Mouse (Mus musculus): Measurements from ENCODE around the gene Rnf144b. TPM values are rescaled to one million over a fixed set of nuclear protein-coding genes. Genes with fewer than 3 reads are reported as not detected.

The Rnf144b gene
- polyA plus RNA-seq, 1 experiment from 2014 or later = 1.5 TPM

DNA sequence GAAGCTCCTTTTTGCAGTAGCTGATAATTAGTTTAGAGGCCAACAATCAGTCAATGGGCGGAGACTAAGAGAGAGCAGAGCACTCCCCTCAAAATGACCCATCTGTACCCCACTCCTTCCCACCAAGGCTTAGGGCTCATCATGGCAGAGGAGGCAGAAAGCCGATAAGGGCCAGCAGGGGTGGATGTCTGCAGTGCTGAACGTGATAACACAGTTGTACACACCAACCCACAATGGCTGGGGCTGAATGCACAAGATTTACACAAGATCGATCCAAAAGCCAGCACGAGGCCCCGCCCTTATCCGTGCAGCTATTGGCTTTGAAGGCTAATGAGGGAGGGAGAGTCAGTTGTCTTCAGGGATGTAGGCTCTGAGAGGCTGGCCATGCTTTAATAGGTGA, 58.3 kb downstream of the Rnf144b start:
- no peak overlapping the region for H3K9ac ChIP-seq (ENCODE audit: low read length)
- no peak for ATAC-seq (ENCODE audit: low read depth)
- 0 out of 2 replicates have a peak, but pooled peaks cover 3% of the 10 kb centered on the region for H3K27me3 ChIP-seq (ENCODE audit: control insufficient read depth, insufficient read depth, low read depth, low read length)
- H3K4me3 ChIP-seq (ENCODE audit: low read length) = no peak overlapping the region
- 81% methylated on average over 7 of the region's 7 CpGs for WGBS
- no peaks in the 10 kb centered on the region for H3K36me3 ChIP-seq (ENCODE audit: control insufficient read depth, insufficient read depth, low read length)
- H3K9me3 ChIP-seq (ENCODE audit: control insufficient read depth, low read length) = no peaks in the 10 kb centered on the region
- no peak overlapping the region for H3K27ac ChIP-seq (ENCODE audit: low read length)
- H3K4me2 ChIP-seq (ENCODE audit: low read depth, low read length) = no peak overlapping the region
- no peaks in the 10 kb centered on the region for H3K4me1 ChIP-seq (replicated peaks; ENCODE audit: control insufficient read depth, insufficient read depth, low read length)

DNA sequence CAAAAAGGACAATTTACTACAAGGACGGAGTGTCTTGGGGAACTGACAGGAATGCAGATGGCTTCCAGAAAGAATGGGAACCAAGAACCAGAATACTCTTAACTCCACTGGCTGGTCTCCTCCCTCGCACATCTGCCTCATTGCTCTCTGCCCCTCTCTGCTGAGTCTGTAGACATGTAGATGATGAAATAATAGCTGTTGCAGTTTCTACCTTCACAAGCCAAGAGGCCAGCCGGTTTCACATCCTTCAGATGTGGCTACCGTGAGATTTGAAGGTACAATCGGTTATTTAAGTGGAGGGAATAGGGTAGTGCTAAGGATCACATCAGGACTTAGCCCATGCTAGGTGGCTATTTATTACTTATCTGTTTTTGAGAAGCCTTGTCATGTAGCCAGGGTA, 59.9 kb downstream of the Rnf144b start:
- 83% methylated on average over 5 of the region's 5 CpGs for WGBS
- Histone ChIP-seq H3K4me2 (ENCODE audit: low read depth, low read length) (no peak overlapping the region), H3K9me3 (ENCODE audit: control insufficient read depth, low read length) (no peaks in the 10 kb centered on the region), H3K4me1 (replicated peaks; ENCODE audit: control insufficient read depth, insufficient read depth, low read length) (0 out of 2 replicates have a peak, but pooled peaks cover 2% of the 10 kb centered on the region), H3K9ac (ENCODE audit: low read length) (no peak overlapping the region), H3K27me3 (ENCODE audit: control insufficient read depth, insufficient read depth, low read depth, low read length) (peaks cover 3% of the 10 kb centered on the region; the same call in 1 of the 2 replicates), H3K4me3 (ENCODE audit: low read length) (no peak overlapping the region), H3K27ac (ENCODE audit: low read length) (no peak overlapping the region), H3K36me3 (ENCODE audit: control insufficient read depth, insufficient read depth, low read length) (no peaks in the 10 kb centered on the region)
- ATAC-seq (ENCODE audit: low read depth) = no peak

- H3K9me3 ChIP-seq (ENCODE audit: control insufficient read depth, low read length) = no peaks in the 10 kb centered on the region
- no peak overlapping the region for H3K4me3 ChIP-seq (ENCODE audit: low read length)
- H3K27me3 ChIP-seq (ENCODE audit: control insufficient read depth, insufficient read depth, low read depth, low read length) = peaks cover 3% of the 10 kb centered on the region; the same call in 1 of the 2 replicates
- H3K27ac ChIP-seq (ENCODE audit: low read length) = no peak overlapping the region
- H3K9ac ChIP-seq (ENCODE audit: low read length) = no peak overlapping the region
- WGBS = 75% methylated on average over 9 of the region's 9 CpGs
- H3K4me2 ChIP-seq (ENCODE audit: low read depth, low read length) = no peak overlapping the region
- no peak for ATAC-seq (ENCODE audit: low read depth)
- H3K4me1 ChIP-seq (replicated peaks; ENCODE audit: control insufficient read depth, insufficient read depth, low read length) = 0 out of 2 replicates have a peak, but pooled peaks cover 2% of the 10 kb centered on the region
- H3K36me3 ChIP-seq (ENCODE audit: control insufficient read depth, insufficient read depth, low read length) = no peaks in the 10 kb centered on the region
These were observed 60.7 kb downstream of the Rnf144b start for GRCm38 (mm10) chr13:47183033-47183730.

GRCm38 (mm10) chr13:47183771-47184170, 61.3 kb downstream of the Rnf144b start:
- no peak for ATAC-seq (ENCODE audit: low read depth)
- 0 out of 2 replicates have a peak, but pooled peaks cover 2% of the 10 kb centered on the region for H3K4me1 ChIP-seq (replicated peaks; ENCODE audit: control insufficient read depth, insufficient read depth, low read length)
- 54% methylated on average over 9 of the region's 9 CpGs for WGBS
- no peak overlapping the region for H3K27ac ChIP-seq (ENCODE audit: low read length)
- H3K9me3 ChIP-seq (ENCODE audit: control insufficient read depth, low read length) = no peaks in the 10 kb centered on the region
- no peak overlapping the region for H3K9ac ChIP-seq (ENCODE audit: low read length)
- H3K27me3 ChIP-seq (ENCODE audit: control insufficient read depth, insufficient read depth, low read depth, low read length) = peaks cover 3% of the 10 kb centered on the region; the same call in 1 of the 2 replicates
- no peaks in the 10 kb centered on the region for H3K36me3 ChIP-seq (ENCODE audit: control insufficient read depth, insufficient read depth, low read length)
- H3K4me2 ChIP-seq (ENCODE audit: low read depth, low read length) = no peak overlapping the region
- no peak overlapping the region for H3K4me3 ChIP-seq (ENCODE audit: low read length)

DNA sequence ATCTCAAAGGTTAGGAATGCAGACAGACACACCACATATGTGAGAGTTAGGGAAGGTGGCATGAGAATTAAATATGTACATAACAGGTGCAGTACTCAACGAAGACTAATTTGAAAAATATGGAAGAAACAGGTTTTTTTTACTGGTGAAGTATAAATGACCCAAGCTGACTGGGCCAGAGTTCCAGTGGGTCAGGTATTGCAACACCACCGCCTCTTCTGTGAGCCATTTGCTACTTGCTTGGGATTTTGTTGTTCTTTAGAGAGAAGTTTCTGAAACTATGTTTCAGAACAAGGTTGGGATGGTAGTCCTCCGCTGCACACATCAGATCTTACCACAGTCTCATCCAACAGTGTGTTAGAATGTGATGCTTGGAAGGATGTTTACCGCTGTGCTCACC, 65.4 kb downstream of the Rnf144b start:
- Histone ChIP-seq H3K4me2 (ENCODE audit: low read depth, low read length) (no peak overlapping the region), H3K9ac (ENCODE audit: low read length) (no peak overlapping the region), H3K36me3 (ENCODE audit: control insufficient read depth, insufficient read depth, low read length) (no peaks in the 10 kb centered on the region), H3K4me3 (ENCODE audit: low read length) (no peak overlapping the region), H3K4me1 (replicated peaks; ENCODE audit: control insufficient read depth, insufficient read depth, low read length) (peaks cover 7% of the 10 kb centered on the region), H3K27ac (ENCODE audit: low read length) (no peak overlapping the region), H3K9me3 (ENCODE audit: control insufficient read depth, low read length) (no peaks in the 10 kb centered on the region), H3K27me3 (ENCODE audit: control insufficient read depth, insufficient read depth, low read depth, low read length) (peaks cover 7% of the 10 kb centered on the region)
- 72% methylated on average over 4 of the region's 4 CpGs for WGBS
- no peak for ATAC-seq (ENCODE audit: low read depth)

- Histone ChIP-seq H3K4me2 (ENCODE audit: low read depth, low read length) (no peak overlapping the region), H3K36me3 (ENCODE audit: control insufficient read depth, insufficient read depth, low read length) (no peaks in the 10 kb centered on the region), H3K27ac (ENCODE audit: low read length) (no peak overlapping the region), H3K9ac (ENCODE audit: low read length) (no peak overlapping the region), H3K4me3 (ENCODE audit: low read length) (no peak overlapping the region), H3K4me1 (replicated peaks; ENCODE audit: control insufficient read depth, insufficient read depth, low read length) (peaks cover 12% of the 10 kb centered on the region), H3K27me3 (ENCODE audit: control insufficient read depth, insufficient read depth, low read depth, low read length) (peaks cover 7% of the 10 kb centered on the region), H3K9me3 (ENCODE audit: control insufficient read depth, low read length) (no peaks in the 10 kb centered on the region)
- WGBS = 63% methylated on average over 7 of the region's 7 CpGs
- ATAC-seq (ENCODE audit: low read depth) = no peak
These were observed 67.5 kb downstream of the Rnf144b start for GRCm38 (mm10) chr13:47189971-47190370.

DNA sequence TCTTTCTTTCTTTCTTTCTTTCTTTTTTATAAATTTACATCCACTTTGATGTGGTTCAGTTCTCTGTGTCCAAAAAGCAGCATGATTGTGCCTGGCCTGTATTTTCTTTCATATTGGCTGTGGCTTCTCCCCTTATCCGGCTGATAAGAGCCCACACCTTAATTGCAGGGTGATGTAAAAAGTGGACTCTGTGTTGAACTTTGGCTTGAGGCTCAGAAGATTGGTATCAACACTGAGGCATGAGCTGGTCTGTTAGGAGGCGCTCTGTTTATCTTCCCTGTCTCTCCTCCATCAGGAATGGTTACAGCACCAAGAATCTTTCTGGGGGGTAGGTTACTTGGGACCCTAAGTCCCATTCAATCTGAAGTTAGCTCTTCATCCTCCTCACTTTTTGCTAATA, 69.7 kb downstream of the Rnf144b start:
- Histone ChIP-seq H3K4me3 (ENCODE audit: low read length) (no peak overlapping the region), H3K27ac (ENCODE audit: low read length) (no peak overlapping the region), H3K36me3 (ENCODE audit: control insufficient read depth, insufficient read depth, low read length) (no peaks in the 10 kb centered on the region), H3K9me3 (ENCODE audit: control insufficient read depth, low read length) (no peaks in the 10 kb centered on the region), H3K9ac (ENCODE audit: low read length) (no peak overlapping the region), H3K27me3 (ENCODE audit: control insufficient read depth, insufficient read depth, low read depth, low read length) (peaks cover 12% of the 10 kb centered on the region), H3K4me1 (replicated peaks; ENCODE audit: control insufficient read depth, insufficient read depth, low read length) (peaks cover 10% of the 10 kb centered on the region), H3K4me2 (ENCODE audit: low read depth, low read length) (no peak overlapping the region)
- 54% methylated on average over 2 of the region's 2 CpGs for WGBS
- no peak for ATAC-seq (ENCODE audit: low read depth)

- Histone ChIP-seq H3K4me3 (ENCODE audit: low read length) (no peak overlapping the region), H3K27me3 (ENCODE audit: control insufficient read depth, insufficient read depth, low read depth, low read length) (peaks cover 12% of the 10 kb centered on the region), H3K4me2 (ENCODE audit: low read depth, low read length) (peak overlapping the region; percentile 67), H3K36me3 (ENCODE audit: control insufficient read depth, insufficient read depth, low read length) (no peaks in the 10 kb centered on the region), H3K27ac (ENCODE audit: low read length) (peak overlapping the region; percentile 77), H3K9me3 (ENCODE audit: control insufficient read depth, low read length) (no peaks in the 10 kb centered on the region), H3K9ac (ENCODE audit: low read length) (0 out of 2 replicates have a peak overlapping the region, but pooled peaks have one; percentile 13), H3K4me1 (replicated peaks; ENCODE audit: control insufficient read depth, insufficient read depth, low read length) (peaks cover 10% of the 10 kb centered on the region)
- ATAC-seq (ENCODE audit: low read depth) = peak; percentile 1; the same call in 1 of the 2 replicates
- 27% methylated on average over 5 of the region's 5 CpGs for WGBS
These were observed 70.3 kb downstream of the Rnf144b start for GRCm38 (mm10) chr13:47192771-47193170.

- ATAC-seq (ENCODE audit: low read depth) = peak; percentile 92
- no peaks in the 10 kb centered on the region for H3K9me3 ChIP-seq (ENCODE audit: control insufficient read depth, low read length)
- H3K4me2 ChIP-seq (ENCODE audit: low read depth, low read length) = peak overlapping the region; percentile 67
- 2% methylated on average over 32 of the region's 32 CpGs for WGBS
- no peaks in the 10 kb centered on the region for H3K36me3 ChIP-seq (ENCODE audit: control insufficient read depth, insufficient read depth, low read length)
- H3K9ac ChIP-seq (ENCODE audit: low read length) = peak overlapping the region; percentile 56
- H3K4me1 ChIP-seq (replicated peaks; ENCODE audit: control insufficient read depth, insufficient read depth, low read length) = peaks cover 10% of the 10 kb centered on the region
- peaks cover 12% of the 10 kb centered on the region for H3K27me3 ChIP-seq (ENCODE audit: control insufficient read depth, insufficient read depth, low read depth, low read length)
- peak overlapping the region; percentile 89 for H3K27ac ChIP-seq (ENCODE audit: low read length)
- H3K4me3 ChIP-seq (ENCODE audit: low read length) = peak overlapping the region; percentile 51
These were observed 71.1 kb downstream of the Rnf144b start for GRCm38 (mm10) chr13:47193326-47194153.

Measured in lung, embryonic 16.5 days (tissue).